Mouse (Mus musculus): ENCODE results near the gene Gm17482.

Gene Gm17482

GRCm38 (mm10) chr6:115291823-115292222 is 64.7 kb downstream of the Gm17482 start:
- DNase-seq (ENCODE audit: low spot score in 2 of 2), result peak in 1 of 2 experiments; percentile 64

GRCm38 (mm10) chr6:115292621-115293020 is 65.5 kb downstream of the Gm17482 start:
- peak; percentile 58 to 67 for DNase-seq (ENCODE audit: low spot score in 2 of 2)

- DNase-seq (ENCODE audit: low spot score in 2 of 2), result no peak
Observed at GRCm38 (mm10) chr6:115293877-115294276, 66.7 kb downstream of the Gm17482 start.

GRCm38 (mm10) chr6:115307134-115307533 is 80.0 kb downstream of the Gm17482 start:
- DNase-seq (ENCODE audit: low spot score in 2 of 2), result no peak

Measured in left cerebral cortex, adult 9 months (tissue).